Mouse (Mus musculus): ENCODE measurements at regions not wholly inside any gene's neighbourhood (a gene's known extent, or its start where the extent isn't known, plus 50 kb on each side); places are given as distances from the start of the nearest gene placed in this dataset.

GRCm38 (mm10) chrX:50753459-50753858 is 87.4 kb upstream of the Stk26 start:
- TF ChIP-seq E2F4 (IDR thresholded peaks at IDR 0.05; ENCODE audit: insufficient read depth): no peak
- TF ChIP-seq POLR2AphosphoS2 (IDR thresholded peaks at IDR 0.05; ENCODE audit: insufficient read length, low read depth): no peak
- TF ChIP-seq POLR2A (IDR thresholded peaks at IDR 0.05; ENCODE audit: insufficient read length, low read depth): no peak
- no peak for TF ChIP-seq USF1 (IDR thresholded peaks at IDR 0.05; ENCODE audit: low read depth)
- TF ChIP-seq TCF3 (IDR thresholded peaks at IDR 0.05; ENCODE audit: insufficient read length, low read depth): no peak

Data from myocyte (in vitro differentiated cells).